Mouse (Mus musculus) midbrain, embryonic 15.5 days (tissue): ENCODE results near the gene Pik3r3. TPM values are rescaled to one million over a fixed set of nuclear protein-coding genes. Genes with fewer than 3 reads are reported as not detected.

Experiments
- ATAC-seq: fragments of 200-750 bp; cut with Nextera tagmentation; replicated peaks from 2 replicates; pipeline ENCODE4 v1.8.0; 2017; ENCODE audit warnings: moderate TSS enrichment
- H3K27ac ChIP-seq: fragments of 300-500 bp; sonication (generic); 2 replicates; pipeline ENCODE4 v1.5.1; 2015; ENCODE audit warnings: mild to moderate bottlenecking, inconsistent platforms
- H3K27me3 ChIP-seq: fragments of 300-500 bp; sonication (generic); replicated peaks from 2 replicates; pipeline ENCODE4 v1.6.1; 2015; ENCODE audit warnings: inconsistent platforms
- H3K36me3 ChIP-seq: fragments of 300-500 bp; sonication (generic); replicated peaks from 2 replicates; pipeline ENCODE4 v1.6.1; 2015; ENCODE audit warnings: inconsistent platforms
- H3K4me1 ChIP-seq: fragments of 300-500 bp; sonication (generic); 2 replicates; pipeline ENCODE4 v1.6.1; 2015; ENCODE audit warnings: inconsistent platforms
- H3K4me2 ChIP-seq: fragments of 300-500 bp; sonication (generic); 2 replicates; pipeline ENCODE4 v1.6.1; 2015; ENCODE audit warnings: inconsistent platforms, mild to moderate bottlenecking, moderate library complexity
- H3K4me3 ChIP-seq: fragments of 300-500 bp; sonication (generic); 2 replicates; pipeline ENCODE4 v1.5.1; 2015; ENCODE audit warnings: mild to moderate bottlenecking, inconsistent platforms
- H3K9ac ChIP-seq: fragments of 300-500 bp; sonication (generic); 2 replicates; pipeline ENCODE4 v1.6.1; 2015; ENCODE audit warnings: mild to moderate bottlenecking, inconsistent platforms
- H3K9me3 ChIP-seq: fragments of 300-500 bp; sonication (generic); 2 replicates; pipeline ENCODE4 v1.6.1; 2016; ENCODE audit warnings: inconsistent platforms
- WGBS: fragments of 180-500 bp; shearing (Covaris S2); methylation state at CpG from one replicate; pipeline ENCODE4 v1.1.7; 2015; ENCODE audit warnings: mixed read lengths; 5-methylcytosine and 5-hydroxymethylcytosine counted together
- polyA plus RNA-seq: library from polyadenylated mRNA; unstranded; fragments of >200 nt; fragmentation: Nextera tagmentation; extraction: Ambion mirVana; gene quantifications from 2 replicates; pipeline ENCODE4 v1.2.1, GENCODE M21; 2015

Gene Pik3r3
- polyA plus RNA-seq, 1 experiment from 2014 or later: 89.7 TPM

DNA sequence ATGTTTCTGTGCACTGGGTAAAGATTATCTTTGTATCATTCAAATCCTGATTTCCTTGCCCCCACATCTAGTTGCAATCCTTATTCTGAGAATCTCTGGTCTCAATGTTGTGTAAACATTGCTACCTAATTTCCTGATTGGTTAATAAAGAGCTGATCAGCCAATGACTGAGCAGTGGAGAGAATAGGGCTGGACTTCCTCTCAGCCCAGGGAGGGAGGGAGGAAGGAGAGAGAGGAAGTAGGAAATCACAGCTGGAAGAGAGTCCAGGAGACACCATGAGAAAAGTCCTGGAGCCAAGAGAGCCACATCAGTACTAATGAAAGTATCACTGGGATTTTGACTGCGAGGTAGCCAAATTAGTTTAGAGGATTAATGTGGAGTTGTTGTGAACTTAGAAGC lies 114.9 kb downstream of the Pik3r3 start:
- Histone ChIP-seq H3K27ac (no peak overlapping the region), H3K27me3 (no peaks in the 10 kb centered on the region), H3K4me2 (no peak overlapping the region), H3K4me1 (no peaks in the 10 kb centered on the region), H3K9ac (no peak overlapping the region), H3K4me3 (no peak overlapping the region), H3K9me3 (no peaks in the 10 kb centered on the region), H3K36me3 (0 out of 2 replicates have a peak, but pooled peaks cover 2% of the 10 kb centered on the region)
- no peak for ATAC-seq
- WGBS: 92% methylated on average over 1 of the region's 1 CpGs

DNA sequence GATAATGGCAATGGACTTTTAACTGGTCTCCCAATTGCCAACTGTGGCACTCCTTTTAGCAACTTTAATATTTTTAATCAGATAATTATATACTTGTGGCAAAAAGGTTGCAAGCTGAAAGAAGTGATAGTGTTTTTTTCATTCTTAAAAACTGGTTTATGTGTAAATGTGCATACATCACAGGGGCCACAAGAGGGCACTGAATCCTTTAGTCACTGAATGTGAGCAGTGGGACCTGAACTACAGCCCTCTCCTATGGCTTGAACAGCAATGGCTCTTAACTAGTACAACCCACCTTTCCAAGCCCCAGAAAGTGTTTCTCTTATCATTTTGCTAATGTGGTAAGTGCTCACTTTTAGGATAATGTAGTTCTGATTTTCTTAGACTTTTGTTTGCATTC lies 120.7 kb downstream of the Pik3r3 start:
- H3K36me3 ChIP-seq: no peaks in the 10 kb centered on the region
- no peaks in the 10 kb centered on the region for H3K4me1 ChIP-seq
- no peaks in the 10 kb centered on the region for H3K9me3 ChIP-seq
- no peak for ATAC-seq
- H3K9ac ChIP-seq: no peak overlapping the region
- H3K4me3 ChIP-seq: no peak overlapping the region
- no peak overlapping the region for H3K27ac ChIP-seq
- H3K4me2 ChIP-seq: no peak overlapping the region
- H3K27me3 ChIP-seq: no peaks in the 10 kb centered on the region

DNA sequence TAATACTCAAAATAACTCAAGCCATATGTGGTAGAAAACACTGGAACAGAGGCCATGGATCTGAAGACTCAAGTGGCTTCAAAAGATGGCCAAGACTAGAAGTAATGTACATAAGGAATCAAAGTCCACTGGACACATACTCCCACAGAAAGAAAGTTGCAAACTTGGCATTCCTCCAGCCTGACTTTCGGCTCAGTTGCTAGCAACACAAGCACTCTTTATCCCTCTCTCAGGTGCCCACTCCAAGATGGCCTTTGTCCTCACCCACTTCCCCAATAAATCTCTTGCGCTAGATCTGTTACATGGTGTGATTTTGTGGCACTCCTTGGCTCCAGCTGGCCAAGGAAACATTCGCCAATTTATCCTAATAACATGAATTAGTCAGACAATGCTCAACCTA lies 131.1 kb downstream of the Pik3r3 start:
- Histone ChIP-seq H3K9ac (no peak overlapping the region), H3K4me1 (no peaks in the 10 kb centered on the region), H3K27me3 (no peaks in the 10 kb centered on the region), H3K27ac (no peak overlapping the region), H3K4me2 (no peak overlapping the region), H3K36me3 (0 out of 2 replicates have a peak, but pooled peaks cover 7% of the 10 kb centered on the region), H3K9me3 (no peaks in the 10 kb centered on the region), H3K4me3 (no peak overlapping the region)
- 81% methylated on average over 3 of the region's 3 CpGs for WGBS
- no peak for ATAC-seq

Other genes with a start within 250 kb of the Pik3r3 start
- 26.3 and 26.7 TPM in 2 replicates for gene Faah, start 203.7 kb upstream of the Pik3r3 start, polyA plus RNA-seq
- gene Nsun4, start 167.7 kb upstream of the Pik3r3 start, polyA plus RNA-seq: 12.3 and 13.5 TPM in 2 replicates
- 406 and 430 TPM in 2 replicates for gene Uqcrh, start 146.5 kb upstream of the Pik3r3 start, polyA plus RNA-seq
- 74.4 and 74.5 TPM in 2 replicates for gene Lrrc41, start 146.3 kb upstream of the Pik3r3 start, polyA plus RNA-seq
- gene Rad54l, start 97.9 kb upstream of the Pik3r3 start, polyA plus RNA-seq: 7.9 and 9.3 TPM in 2 replicates
- gene Pomgnt1, start 97.8 kb upstream of the Pik3r3 start, polyA plus RNA-seq: 70.5 and 72.4 TPM in 2 replicates
- gene Lurap1, start 70.3 kb upstream of the Pik3r3 start, polyA plus RNA-seq: 2.2 and 2.6 TPM in 2 replicates
- 0.22 and 0.26 TPM in 2 replicates for gene Tspan1, start 54.0 kb upstream of the Pik3r3 start, polyA plus RNA-seq
- not detected in 2 replicates for gene 1700042G07Rik, start 48.2 kb upstream of the Pik3r3 start, polyA plus RNA-seq
- gene Gm49337, start 48.2 kb upstream of the Pik3r3 start, polyA plus RNA-seq: not detected in 2 replicates
- gene Mast2, start 242.6 kb downstream of the Pik3r3 start, polyA plus RNA-seq: 54.5 and 59.1 TPM in 2 replicates